Mouse (Mus musculus) megakaryocyte, adult 5-6 weeks (primary cell): ENCODE results near the gene Dcaf1. TPM values are rescaled to one million over a fixed set of nuclear protein-coding genes. Genes with fewer than 3 reads are reported as not detected.

Experiments used
- ATAC-seq: 2 replicates; pipeline ENCODE4 v1.8.0; 2016; ENCODE audit warnings: mild to moderate bottlenecking, inconsistent platforms; ENCODE audit not compliant: poor library complexity, severe bottlenecking
- total RNA-seq, 2 experiments: library from RNA; stranded (forward) in 1 of 2; stranded (reverse) in 1 of 2; fragments of 153-499, 151-499 nt in 1 of 2; fragments of 221-1000, 200-1000 nt in 1 of 2; gene quantifications; 2 replicates each; pipeline versions ENCODE4 v1.2.3 to v1.2.4; 2015 to 2017

Dcaf1 gene
- total RNA-seq, 2 experiments from 2014 or later: 15.5 to 31.3 TPM

DNA sequence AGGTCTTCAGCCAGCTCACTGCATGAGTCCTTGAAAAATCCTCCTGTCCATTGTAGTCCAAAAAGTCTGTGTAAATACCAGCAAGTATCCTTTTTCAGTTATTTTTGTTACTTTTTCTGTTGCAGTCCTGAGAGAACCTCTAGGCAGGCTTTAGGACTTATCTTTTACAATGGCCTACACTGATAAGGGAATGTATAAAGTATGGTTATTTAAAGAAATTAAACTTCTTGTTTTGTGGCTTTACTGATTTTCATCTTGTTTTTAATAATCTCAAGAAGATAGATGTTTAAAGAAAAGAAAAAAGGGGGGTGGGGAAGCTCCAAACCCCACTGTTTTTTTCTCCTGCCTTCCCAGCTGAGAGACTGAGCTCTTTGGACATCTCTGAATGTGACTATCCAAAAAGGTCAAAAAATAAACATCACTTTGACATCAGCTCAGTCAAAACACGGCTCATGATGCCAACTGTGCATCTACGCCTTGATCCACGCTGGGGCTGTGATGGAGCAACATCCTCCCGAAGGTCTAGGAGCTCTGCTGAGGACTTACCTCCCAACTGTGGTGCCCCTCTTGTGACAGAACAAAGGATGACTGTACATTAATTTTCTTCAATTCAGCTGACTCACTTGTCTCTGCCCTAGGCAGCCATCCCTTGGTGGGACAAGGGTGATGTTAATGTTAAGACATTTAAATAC is 81.6 kb downstream of the Dcaf1 start:
- ATAC-seq: peak; percentile 21; the same call in 1 of the 2 replicates

DNA sequence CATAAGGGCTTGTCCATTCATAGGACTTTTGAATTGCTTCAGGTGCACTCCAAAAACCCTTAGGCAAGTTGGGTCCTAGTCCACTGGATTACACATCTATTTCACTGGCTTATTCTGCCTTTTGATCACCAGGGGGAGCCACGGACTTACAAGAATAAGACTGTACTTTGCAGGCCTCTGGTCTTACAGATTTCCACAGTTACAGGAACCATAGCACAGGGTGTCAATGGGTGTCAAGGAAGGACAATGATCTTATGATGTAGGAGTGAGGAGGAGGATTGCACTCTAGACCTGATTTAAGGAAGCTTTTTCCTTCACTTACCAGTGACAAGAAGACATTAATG is 82.1 kb downstream of the Dcaf1 start:
- peak; percentile 75 for ATAC-seq

DNA sequence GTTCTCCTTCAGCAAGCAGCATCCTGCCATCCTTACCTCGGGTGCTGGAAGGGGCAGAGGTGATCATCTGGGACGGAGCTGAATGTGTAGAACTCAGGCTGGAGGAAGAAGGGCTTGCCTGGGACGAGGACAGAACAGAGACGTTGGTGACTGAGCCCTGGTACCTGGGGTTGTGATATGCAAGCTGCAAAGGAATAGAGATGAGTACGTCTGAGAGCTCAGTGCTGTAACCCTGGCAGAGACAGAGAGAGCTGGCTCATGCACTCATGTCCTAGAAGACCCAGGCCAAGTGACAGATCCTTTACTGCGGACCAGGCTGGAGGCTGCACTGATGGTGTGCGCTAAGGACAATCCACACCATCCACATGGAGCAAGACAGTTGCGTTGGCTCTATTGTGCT is 84.9 kb downstream of the Dcaf1 start:
- no peak for ATAC-seq

DNA sequence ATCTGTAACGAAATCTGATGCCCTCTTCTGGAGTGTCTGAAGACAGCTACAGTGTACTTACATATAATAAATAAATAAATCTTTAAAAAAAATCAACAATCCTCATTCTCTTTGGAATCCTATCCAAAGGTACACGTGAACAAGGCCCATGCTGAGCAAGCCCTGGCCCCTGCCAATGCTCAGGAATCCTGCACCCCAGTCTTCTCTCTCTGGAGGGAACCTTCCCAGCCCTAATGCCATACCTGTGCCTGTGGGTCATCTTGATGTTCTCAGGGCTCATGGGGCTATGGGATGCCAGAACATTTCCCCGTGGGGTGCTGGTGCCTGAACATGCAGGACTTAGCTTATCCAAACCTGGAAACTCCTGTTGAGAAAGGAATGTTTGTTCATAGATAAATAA is 86.5 kb downstream of the Dcaf1 start:
- no peak for ATAC-seq

DNA sequence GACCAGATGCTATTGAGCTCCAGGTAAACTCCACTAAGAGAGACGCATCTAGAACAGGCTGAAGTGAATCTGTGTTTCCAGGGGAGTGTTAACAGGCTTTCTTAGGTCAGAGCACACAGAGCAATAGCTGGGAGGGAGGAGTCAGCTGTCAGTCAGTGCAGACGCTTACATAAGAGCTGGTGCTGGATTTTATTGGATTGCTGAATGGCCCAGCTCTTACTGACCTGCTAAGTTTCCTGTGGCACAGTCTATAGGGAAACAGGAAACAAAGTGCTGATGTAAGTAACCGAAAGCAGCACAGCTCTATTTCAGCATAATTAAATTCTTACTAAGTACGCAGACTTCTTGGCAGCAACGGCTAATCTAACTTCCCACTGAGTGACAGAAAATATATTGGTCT is 87.0 kb downstream of the Dcaf1 start:
- peak; percentile 82 for ATAC-seq

DNA sequence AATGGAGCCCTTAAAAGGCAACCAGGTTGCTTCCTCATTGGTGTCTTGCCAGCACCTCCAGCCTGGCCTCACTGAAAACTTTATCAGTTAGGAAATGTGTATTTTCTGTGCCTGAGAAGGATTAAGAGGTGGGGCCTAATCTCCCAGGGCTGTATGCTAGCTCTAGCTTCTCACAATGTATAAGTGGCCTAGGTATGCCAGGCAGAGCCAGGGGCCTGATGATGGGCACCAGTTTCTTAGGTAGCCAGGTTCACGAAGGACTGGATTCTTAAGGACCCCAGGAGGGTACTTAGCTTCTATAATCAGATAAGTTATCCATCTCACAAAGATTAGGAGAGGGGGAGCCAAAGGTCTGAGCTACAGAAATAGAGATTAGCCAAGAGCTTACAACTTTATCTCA is 90.0 kb downstream of the Dcaf1 start:
- no peak for ATAC-seq

DNA sequence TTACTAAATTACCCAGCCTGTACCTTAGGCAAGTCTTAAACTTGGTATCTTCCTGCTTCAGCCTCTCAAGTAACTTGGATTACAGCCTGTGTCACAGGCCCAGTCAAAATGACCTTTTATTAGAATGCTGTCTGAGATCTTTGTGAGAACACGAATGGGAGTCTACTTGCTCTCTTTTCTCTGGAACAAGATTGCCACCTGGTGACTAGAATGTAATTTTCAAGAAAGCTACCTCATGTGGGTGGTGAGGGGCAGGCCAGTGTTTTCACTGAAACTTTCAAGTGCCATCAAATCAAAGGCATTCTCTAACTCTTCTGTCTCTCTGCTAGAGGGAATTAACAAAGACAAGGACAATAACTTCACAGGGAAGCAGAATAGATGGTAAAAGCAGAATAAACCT is 92.1 kb downstream of the Dcaf1 start:
- no peak for ATAC-seq

DNA sequence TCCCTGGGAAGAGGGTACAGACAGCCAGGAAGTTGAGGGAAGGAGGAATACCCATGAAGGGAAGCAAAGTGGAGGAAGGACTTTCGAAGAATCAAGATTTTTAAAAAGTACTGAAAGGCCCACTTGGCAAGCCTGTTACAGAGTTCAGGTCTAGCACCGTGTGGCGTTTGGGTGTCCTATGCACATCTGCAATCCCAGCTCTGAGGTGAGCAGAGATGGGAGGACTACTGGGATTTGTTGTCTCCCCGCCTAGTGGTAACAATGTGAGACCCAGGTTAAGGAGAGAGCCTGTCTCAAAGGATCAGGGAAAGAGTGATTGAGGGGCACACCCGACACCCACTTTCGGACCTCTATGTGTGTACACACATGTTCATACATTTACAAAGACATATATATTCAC is 93.2 kb downstream of the Dcaf1 start:
- ATAC-seq: no peak

Other genes starting within 250 kb of the Dcaf1 start
- gene Iqcf6, start 195.3 kb upstream of the Dcaf1 start, total RNA-seq (2015): not detected in 2 replicates
- gene Iqcf6, start 195.3 kb upstream of the Dcaf1 start, total RNA-seq (2017): not detected in 2 replicates
- not detected in 2 replicates for gene Grm2, start 165.8 kb upstream of the Dcaf1 start, total RNA-seq (2015)
- not detected in 2 replicates for gene Grm2, start 165.8 kb upstream of the Dcaf1 start, total RNA-seq (2017)
- gene Tex264, start 135.9 kb upstream of the Dcaf1 start, total RNA-seq (2015): 9.6 and 14.1 TPM in 2 replicates
- gene Tex264, start 135.9 kb upstream of the Dcaf1 start, total RNA-seq (2017): 16.3 and 18.3 TPM in 2 replicates
- 5.5 and 6.5 TPM in 2 replicates for gene Rad54l2, start 32.7 kb upstream of the Dcaf1 start, total RNA-seq (2015)
- gene Rad54l2, start 32.7 kb upstream of the Dcaf1 start, total RNA-seq (2017): 6.3 and 14.4 TPM in 2 replicates
- gene Rbm15b, start 65.6 kb downstream of the Dcaf1 start, total RNA-seq (2015): 10.6 and 11.4 TPM in 2 replicates
- 13.6 and 14.1 TPM in 2 replicates for gene Rbm15b, start 65.6 kb downstream of the Dcaf1 start, total RNA-seq (2017)
- 220 and 229 TPM in 2 replicates for gene Manf, start 70.1 kb downstream of the Dcaf1 start, total RNA-seq (2015)
- gene Manf, start 70.1 kb downstream of the Dcaf1 start, total RNA-seq (2017): 186 and 189 TPM in 2 replicates